Mouse (Mus musculus): ENCODE measurements at regions not wholly inside any gene's neighbourhood (a gene's known extent, or its start where the extent isn't known, plus 50 kb on each side); places are given as distances from the start of the nearest gene placed in this dataset.

- ATAC-seq (replicated peaks; ENCODE audit: low FRiP score, low TSS enrichment, low read depth) (no peak), DNase-seq (ENCODE audit: low spot score) (peak; percentile 56)
- H3K9ac ChIP-seq (ENCODE audit: low read length) = no peak overlapping the region
- H3K36me3 ChIP-seq (ENCODE audit: control insufficient read depth, insufficient read depth, low read length) = no peaks in the 10 kb centered on the region
- H3K4me1 ChIP-seq (replicated peaks; ENCODE audit: control insufficient read depth, insufficient read depth, low read length) = no peaks in the 10 kb centered on the region
- H3K27me3 ChIP-seq (replicated peaks; ENCODE audit: control insufficient read depth, insufficient read depth, low read length) = no peaks in the 10 kb centered on the region
- WGBS = 48% methylated on average over 5 of the region's 5 CpGs
- no peak overlapping the region for H3K27ac ChIP-seq (ENCODE audit: low read depth)
- H3K4me2 ChIP-seq (ENCODE audit: low read length) = no peak overlapping the region
- H3K4me3 ChIP-seq (ENCODE audit: low read depth, low read length) = no peak overlapping the region
- H3K9me3 ChIP-seq (ENCODE audit: control insufficient read depth, low read length) = no peaks in the 10 kb centered on the region
These were observed 149.3 kb upstream of the Slc7a14 start for GRCm38 (mm10) chr3:31459456-31459855.

GRCm38 (mm10) chr3:31457938-31458337 is 147.8 kb upstream of the Slc7a14 start:
- Histone ChIP-seq H3K36me3 (ENCODE audit: control insufficient read depth, insufficient read depth, low read length) (no peaks in the 10 kb centered on the region), H3K4me2 (ENCODE audit: low read length) (no peak overlapping the region), H3K9me3 (ENCODE audit: control insufficient read depth, low read length) (no peaks in the 10 kb centered on the region), H3K4me3 (ENCODE audit: low read depth, low read length) (no peak overlapping the region), H3K9ac (ENCODE audit: low read length) (no peak overlapping the region), H3K4me1 (replicated peaks; ENCODE audit: control insufficient read depth, insufficient read depth, low read length) (no peaks in the 10 kb centered on the region), H3K27me3 (replicated peaks; ENCODE audit: control insufficient read depth, insufficient read depth, low read length) (no peaks in the 10 kb centered on the region), H3K27ac (ENCODE audit: low read depth) (no peak overlapping the region)
- WGBS = 68% methylated on average over 4 of the region's 4 CpGs
- no peak for DNase-seq (ENCODE audit: low spot score)
- no peak for ATAC-seq (replicated peaks; ENCODE audit: low FRiP score, low TSS enrichment, low read depth)

- DNase-seq (ENCODE audit: low spot score) (no peak), ATAC-seq (replicated peaks; ENCODE audit: low FRiP score, low TSS enrichment, low read depth) (no peak)
- Histone ChIP-seq H3K9me3 (ENCODE audit: control insufficient read depth, low read length) (no peaks in the 10 kb centered on the region), H3K4me3 (ENCODE audit: low read depth, low read length) (no peak overlapping the region), H3K4me2 (ENCODE audit: low read length) (no peak overlapping the region), H3K27me3 (replicated peaks; ENCODE audit: control insufficient read depth, insufficient read depth, low read length) (no peaks in the 10 kb centered on the region), H3K36me3 (ENCODE audit: control insufficient read depth, insufficient read depth, low read length) (no peaks in the 10 kb centered on the region), H3K27ac (ENCODE audit: low read depth) (no peak overlapping the region), H3K9ac (ENCODE audit: low read length) (no peak overlapping the region), H3K4me1 (replicated peaks; ENCODE audit: control insufficient read depth, insufficient read depth, low read length) (no peaks in the 10 kb centered on the region)
- 80% methylated on average over 5 of the region's 5 CpGs for WGBS
These were observed 144.9 kb upstream of the Slc7a14 start for GRCm38 (mm10) chr3:31455031-31455430.

- no peak overlapping the region for H3K4me2 ChIP-seq (ENCODE audit: low read length)
- H3K4me3 ChIP-seq (ENCODE audit: low read depth, low read length) = no peak overlapping the region
- H3K9ac ChIP-seq (ENCODE audit: low read length) = no peak overlapping the region
- H3K4me1 ChIP-seq (replicated peaks; ENCODE audit: control insufficient read depth, insufficient read depth, low read length) = no peaks in the 10 kb centered on the region
- H3K27me3 ChIP-seq (replicated peaks; ENCODE audit: control insufficient read depth, insufficient read depth, low read length) = no peaks in the 10 kb centered on the region
- no peaks in the 10 kb centered on the region for H3K36me3 ChIP-seq (ENCODE audit: control insufficient read depth, insufficient read depth, low read length)
- 100% methylated on average over 1 of the region's 1 CpGs for WGBS
- no peak for DNase-seq (ENCODE audit: low spot score)
- no peak overlapping the region for H3K27ac ChIP-seq (ENCODE audit: low read depth)
- 0 out of 2 replicates have a peak, but pooled peaks have one; percentile 36 for ATAC-seq (replicated peaks; ENCODE audit: low FRiP score, low TSS enrichment, low read depth)
- H3K9me3 ChIP-seq (ENCODE audit: control insufficient read depth, low read length) = 0 out of 2 replicates have a peak, but pooled peaks cover 3% of the 10 kb centered on the region
These were observed 134.7 kb upstream of the Slc7a14 start for GRCm38 (mm10) chr3:31444861-31445260.

GRCm38 (mm10) chr3:31444311-31444710 is 134.1 kb upstream of the Slc7a14 start:
- Histone ChIP-seq H3K36me3 (ENCODE audit: control insufficient read depth, insufficient read depth, low read length) (no peaks in the 10 kb centered on the region), H3K9ac (ENCODE audit: low read length) (no peak overlapping the region), H3K4me2 (ENCODE audit: low read length) (no peak overlapping the region), H3K4me3 (ENCODE audit: low read depth, low read length) (no peak overlapping the region), H3K27me3 (replicated peaks; ENCODE audit: control insufficient read depth, insufficient read depth, low read length) (no peaks in the 10 kb centered on the region), H3K4me1 (replicated peaks; ENCODE audit: control insufficient read depth, insufficient read depth, low read length) (no peaks in the 10 kb centered on the region), H3K27ac (ENCODE audit: low read depth) (no peak overlapping the region), H3K9me3 (ENCODE audit: control insufficient read depth, low read length) (0 out of 2 replicates have a peak, but pooled peaks cover 3% of the 10 kb centered on the region)
- WGBS = 77% methylated on average over 7 of the region's 7 CpGs
- DNase-seq (ENCODE audit: low spot score) = no peak
- no peak for ATAC-seq (replicated peaks; ENCODE audit: low FRiP score, low TSS enrichment, low read depth)

GRCm38 (mm10) chr3:31443894-31444293 is 133.7 kb upstream of the Slc7a14 start:
- Histone ChIP-seq H3K9me3 (ENCODE audit: control insufficient read depth, low read length) (0 out of 2 replicates have a peak, but pooled peaks cover 3% of the 10 kb centered on the region), H3K36me3 (ENCODE audit: control insufficient read depth, insufficient read depth, low read length) (no peaks in the 10 kb centered on the region), H3K4me3 (ENCODE audit: low read depth, low read length) (no peak overlapping the region), H3K4me1 (replicated peaks; ENCODE audit: control insufficient read depth, insufficient read depth, low read length) (no peaks in the 10 kb centered on the region), H3K9ac (ENCODE audit: low read length) (no peak overlapping the region), H3K27ac (ENCODE audit: low read depth) (no peak overlapping the region), H3K27me3 (replicated peaks; ENCODE audit: control insufficient read depth, insufficient read depth, low read length) (no peaks in the 10 kb centered on the region), H3K4me2 (ENCODE audit: low read length) (no peak overlapping the region)
- 79% methylated on average over 5 of the region's 5 CpGs for WGBS
- no peak for DNase-seq (ENCODE audit: low spot score)
- ATAC-seq (replicated peaks; ENCODE audit: low FRiP score, low TSS enrichment, low read depth) = no peak

- H3K9ac ChIP-seq (ENCODE audit: low read length) = no peak overlapping the region
- H3K4me1 ChIP-seq (replicated peaks; ENCODE audit: control insufficient read depth, insufficient read depth, low read length) = no peaks in the 10 kb centered on the region
- H3K27ac ChIP-seq (ENCODE audit: low read depth) = no peak overlapping the region
- H3K9me3 ChIP-seq (ENCODE audit: control insufficient read depth, low read length) = 0 out of 2 replicates have a peak, but pooled peaks cover 3% of the 10 kb centered on the region
- no peak for ATAC-seq (replicated peaks; ENCODE audit: low FRiP score, low TSS enrichment, low read depth)
- no peak overlapping the region for H3K4me3 ChIP-seq (ENCODE audit: low read depth, low read length)
- no peaks in the 10 kb centered on the region for H3K27me3 ChIP-seq (replicated peaks; ENCODE audit: control insufficient read depth, insufficient read depth, low read length)
- WGBS = 87% methylated on average over 2 of the region's 2 CpGs
- H3K4me2 ChIP-seq (ENCODE audit: low read length) = no peak overlapping the region
- no peak for DNase-seq (ENCODE audit: low spot score)
- no peaks in the 10 kb centered on the region for H3K36me3 ChIP-seq (ENCODE audit: control insufficient read depth, insufficient read depth, low read length)
These were observed 130.1 kb upstream of the Slc7a14 start for GRCm38 (mm10) chr3:31440282-31440681.

GRCm38 (mm10) chr3:31437970-31438369 is 127.8 kb upstream of the Slc7a14 start:
- ATAC-seq (replicated peaks; ENCODE audit: low FRiP score, low TSS enrichment, low read depth) (no peak), DNase-seq (ENCODE audit: low spot score) (peak; percentile 53)
- WGBS = 29% methylated on average over 3 of the region's 3 CpGs
- H3K36me3 ChIP-seq (ENCODE audit: control insufficient read depth, insufficient read depth, low read length) = no peaks in the 10 kb centered on the region
- H3K9me3 ChIP-seq (ENCODE audit: control insufficient read depth, low read length) = 0 out of 2 replicates have a peak, but pooled peaks cover 3% of the 10 kb centered on the region
- no peaks in the 10 kb centered on the region for H3K27me3 ChIP-seq (replicated peaks; ENCODE audit: control insufficient read depth, insufficient read depth, low read length)
- H3K4me3 ChIP-seq (ENCODE audit: low read depth, low read length) = no peak overlapping the region
- no peaks in the 10 kb centered on the region for H3K4me1 ChIP-seq (replicated peaks; ENCODE audit: control insufficient read depth, insufficient read depth, low read length)
- H3K27ac ChIP-seq (ENCODE audit: low read depth) = no peak overlapping the region
- H3K9ac ChIP-seq (ENCODE audit: low read length) = no peak overlapping the region
- no peak overlapping the region for H3K4me2 ChIP-seq (ENCODE audit: low read length)

- Histone ChIP-seq H3K4me3 (ENCODE audit: low read depth, low read length) (no peak overlapping the region), H3K4me1 (replicated peaks; ENCODE audit: control insufficient read depth, insufficient read depth, low read length) (no peaks in the 10 kb centered on the region), H3K9ac (ENCODE audit: low read length) (no peak overlapping the region), H3K27me3 (replicated peaks; ENCODE audit: control insufficient read depth, insufficient read depth, low read length) (no peaks in the 10 kb centered on the region), H3K9me3 (ENCODE audit: control insufficient read depth, low read length) (no peaks in the 10 kb centered on the region), H3K4me2 (ENCODE audit: low read length) (no peak overlapping the region), H3K36me3 (ENCODE audit: control insufficient read depth, insufficient read depth, low read length) (no peaks in the 10 kb centered on the region), H3K27ac (ENCODE audit: low read depth) (no peak overlapping the region)
- no peak for DNase-seq (ENCODE audit: low spot score)
- ATAC-seq (replicated peaks; ENCODE audit: low FRiP score, low TSS enrichment, low read depth) = no peak
- WGBS = 56% methylated on average over 3 of the region's 3 CpGs
These were observed 125.2 kb upstream of the Slc7a14 start for GRCm38 (mm10) chr3:31435204-31435963.

Measured in intestine, embryonic 14.5 days (tissue).